Mouse (Mus musculus): ENCODE data around the gene Hint1.
"Not testable (repeated sequence)": the region's sequence is repeated elsewhere in the genome, so short reads cannot be mapped to it uniquely, and the experiment has no call there.

DNA sequence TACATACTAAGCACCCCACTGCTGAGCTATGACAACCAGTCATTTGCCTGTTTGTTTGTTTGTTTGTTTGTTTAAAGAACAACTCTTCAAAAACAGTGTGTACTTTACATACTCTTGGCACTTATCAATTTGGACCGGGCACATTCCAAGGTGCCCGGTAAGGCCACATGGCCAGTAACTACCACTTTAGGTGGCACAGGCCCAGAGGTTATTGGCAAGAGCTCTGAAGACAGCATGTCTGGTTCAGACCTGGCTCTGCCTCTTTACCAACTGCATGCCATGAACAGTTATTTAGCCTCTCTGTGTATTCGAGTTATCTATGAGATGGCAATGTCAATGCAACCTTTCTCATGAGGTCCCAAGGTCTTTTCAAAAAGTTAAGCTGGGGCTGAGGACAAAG, 30.5 kb downstream of the Hint1 start:
- not testable (repeated sequence) for TF ChIP-seq USF2 (conservative IDR thresholded peaks at IDR 0.05; ENCODE audit: low read depth, low read length); CTCF (conservative IDR thresholded peaks at IDR 0.05 in 1 of 2, IDR thresholded peaks at IDR 0.05 in 1 of 2; ENCODE audit: low read depth in 2 of 2, low read length in 2 of 2); POLR2A (IDR thresholded peaks at IDR 0.05; ENCODE audit: low read depth, low read length); NELFE (IDR thresholded peaks at IDR 0.05; ENCODE audit: low read depth, low read length); SIN3A (IDR thresholded peaks at IDR 0.05; ENCODE audit: low read length); TCF12 (IDR thresholded peaks at IDR 0.05; ENCODE audit: low read depth, low read length); POLR2AphosphoS2 (IDR thresholded peaks at IDR 0.05; ENCODE audit: low read depth, low read length); CHD2 (IDR thresholded peaks at IDR 0.05; ENCODE audit: low read length); USF1 (IDR thresholded peaks at IDR 0.05; ENCODE audit: low read depth, low read length); BHLHE40 (IDR thresholded peaks at IDR 0.05; ENCODE audit: low read depth, low read length)

Data from CH12.LX (cell line).